ENCODE assay signal across 26 mouse cellular contexts in the genomic region with DNA sequence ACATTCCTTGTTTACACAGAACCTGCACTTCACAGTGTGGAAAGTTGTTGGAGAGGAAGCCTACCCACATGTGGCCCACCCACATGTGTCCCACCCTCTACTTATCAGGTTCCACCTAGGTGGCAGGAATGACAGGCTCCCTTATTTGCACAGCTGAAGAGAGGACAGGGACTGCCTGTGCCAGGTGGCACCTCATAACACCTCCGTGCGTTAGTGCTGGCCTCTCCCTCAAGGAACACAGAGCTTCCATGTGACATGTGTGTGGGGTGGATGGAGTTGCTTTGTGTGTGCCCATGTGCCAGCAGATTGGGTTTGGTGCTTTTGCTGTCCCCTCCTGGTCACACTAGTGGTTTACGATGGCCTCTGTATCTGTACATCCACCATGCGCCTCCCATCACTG. TPM values are rescaled to one million over a fixed set of nuclear protein-coding genes. Genes with fewer than 3 reads are reported as not detected.
A peak's percentile ranks its signal among the peaks of the same experiment; 100 is the strongest.
DNase-seq lines count a peak whose midpoint lies in the region; ATAC-seq lines count a peak whose summit lies in the region.
"Had no signal": no experiment of that assay in that cellular context is flagged by ENCODE, and none has a peak within 500 bp of the region (broad histone marks: within the 10 kb centered on the region; RNA-seq: fewer than 3 reads in every experiment).

No protein-coding gene starts in this region.

- WGBS in intestine, embryonic 16.5 days = 77% methylated on average over 4 of the region's 4 CpGs
- WGBS in intestine, embryonic 15.5 days = 80% methylated on average over 4 of the region's 4 CpGs
- WGBS in lung, embryonic 16.5 days = 70% methylated on average over 4 of the region's 4 CpGs
- WGBS in stomach, embryonic 16.5 days = 79% methylated on average over 4 of the region's 4 CpGs
- WGBS in heart, embryonic 12.5 days = 85% methylated on average over 4 of the region's 4 CpGs

- no peaks in the 10 kb centered on the region for H3K27me3 ChIP-seq in intestine, embryonic 16.5 days (replicated peaks; ENCODE audit: control insufficient read depth, insufficient read depth, low read length)
- no peaks in the 10 kb centered on the region for H3K27me3 ChIP-seq in intestine, embryonic 15.5 days (replicated peaks)
- H3K27me3 ChIP-seq in lung, embryonic 16.5 days (ENCODE audit: control insufficient read depth, insufficient read depth, low read depth, low read length) = no peaks in the 10 kb centered on the region
- no peaks in the 10 kb centered on the region for H3K27me3 ChIP-seq in stomach, embryonic 16.5 days (ENCODE audit: control insufficient read depth, insufficient read depth, low read length)
- no peaks in the 10 kb centered on the region for H3K27me3 ChIP-seq in heart, embryonic 12.5 days (replicated peaks)
- H3K27me3 ChIP-seq: embryonic facial prominence, embryonic 12.5 days; embryonic facial prominence, embryonic 15.5 days; heart, embryonic 15.5 days; hindbrain, embryonic 13.5 days had no signal

- peak; percentile 44 for ATAC-seq in intestine, embryonic 16.5 days
- no peak for ATAC-seq in intestine, embryonic 15.5 days
- peak; percentile 47; the same call in 1 of the 2 replicates for ATAC-seq in lung, embryonic 16.5 days (ENCODE audit: low read depth)
- ATAC-seq in stomach, embryonic 16.5 days (ENCODE audit: insufficient read depth, low FRiP score) = peak; percentile 15; the same call in 1 of the 2 replicates
- no peak for ATAC-seq in heart, embryonic 12.5 days (ENCODE audit: insufficient number of reproducible peaks, low FRiP score)
- ATAC-seq: activated CD4-positive, CD25-positive, alpha-beta regulatory T cell, adult 4 months; forebrain, embryonic 14.5 days; forebrain, postnatal 0 days had no signal

- no peak overlapping the region for H3K9ac ChIP-seq in intestine, embryonic 16.5 days (ENCODE audit: low read depth, low read length)
- H3K9ac ChIP-seq in intestine, embryonic 15.5 days = no peak overlapping the region
- H3K9ac ChIP-seq in lung, embryonic 16.5 days (ENCODE audit: low read length) = no peak overlapping the region
- H3K9ac ChIP-seq in stomach, embryonic 16.5 days (ENCODE audit: low read length) = no peak overlapping the region
- no peak overlapping the region for H3K9ac ChIP-seq in heart, embryonic 12.5 days
- H3K9ac ChIP-seq: embryonic facial prominence, embryonic 12.5 days; embryonic facial prominence, embryonic 15.5 days; forebrain, postnatal 0 days; heart, embryonic 15.5 days; hindbrain, embryonic 13.5 days had no signal

- H3K36me3 ChIP-seq in intestine, embryonic 16.5 days (ENCODE audit: control insufficient read depth, insufficient read depth, low read length) = no peaks in the 10 kb centered on the region
- no peaks in the 10 kb centered on the region for H3K36me3 ChIP-seq in intestine, embryonic 15.5 days
- H3K36me3 ChIP-seq in lung, embryonic 16.5 days (ENCODE audit: control insufficient read depth, insufficient read depth, low read length) = no peaks in the 10 kb centered on the region
- no peaks in the 10 kb centered on the region for H3K36me3 ChIP-seq in stomach, embryonic 16.5 days (ENCODE audit: control insufficient read depth, insufficient read depth, low read length)
- H3K36me3 ChIP-seq in heart, embryonic 12.5 days = no peaks in the 10 kb centered on the region
- H3K36me3 ChIP-seq: embryonic facial prominence, embryonic 12.5 days; embryonic facial prominence, embryonic 15.5 days; heart, embryonic 15.5 days; hindbrain, embryonic 10.5 days; hindbrain, embryonic 13.5 days had no signal

- no peak for DNase-seq in lung, postnatal 14 days
- no peak for DNase-seq in left cerebral cortex, postnatal 10 days (ENCODE audit: extremely low spot score in 1 of 2, low spot score in 2 of 2)
- DNase-seq: adrenal gland, adult 8-10 months; adrenal gland, postnatal 25 days; cerebellum, adult 11-12 months; cerebellum, adult 8-10 months; cerebellum, postnatal 14 days; forebrain, postnatal 0 days; gastrocnemius, adult 2 months; gastrocnemius, postnatal 14 days; heart, adult 11 months; heart, postnatal 10 days; heart, postnatal 36 days had no signal

- no peaks in the 10 kb centered on the region for H3K9me3 ChIP-seq in intestine, embryonic 16.5 days (ENCODE audit: control insufficient read depth, low read length)
- H3K9me3 ChIP-seq in intestine, embryonic 15.5 days = no peaks in the 10 kb centered on the region
- H3K9me3 ChIP-seq in lung, embryonic 16.5 days (ENCODE audit: control insufficient read depth, low read length) = no peaks in the 10 kb centered on the region
- no peaks in the 10 kb centered on the region for H3K9me3 ChIP-seq in stomach, embryonic 16.5 days (replicated peaks; ENCODE audit: control insufficient read depth, low read length)
- no peaks in the 10 kb centered on the region for H3K9me3 ChIP-seq in heart, embryonic 12.5 days (replicated peaks)
- H3K9me3 ChIP-seq: embryonic facial prominence, embryonic 12.5 days; embryonic facial prominence, embryonic 15.5 days; heart, embryonic 15.5 days; hindbrain, embryonic 10.5 days; hindbrain, embryonic 13.5 days had no signal

- H3K4me2 ChIP-seq in intestine, embryonic 16.5 days (ENCODE audit: low read depth, low read length) = no peak overlapping the region
- no peak overlapping the region for H3K4me2 ChIP-seq in intestine, embryonic 15.5 days (replicated peaks)
- no peak overlapping the region for H3K4me2 ChIP-seq in lung, embryonic 16.5 days (ENCODE audit: low read depth, low read length)
- no peak overlapping the region for H3K4me2 ChIP-seq in stomach, embryonic 16.5 days (ENCODE audit: low read depth, low read length)
- no peak overlapping the region for H3K4me2 ChIP-seq in heart, embryonic 12.5 days
- H3K4me2 ChIP-seq: embryonic facial prominence, embryonic 12.5 days; embryonic facial prominence, embryonic 15.5 days; heart, embryonic 11.5 days; heart, embryonic 15.5 days; hindbrain, embryonic 13.5 days had no signal

- H3K4me1 ChIP-seq in intestine, embryonic 16.5 days (ENCODE audit: control insufficient read depth, insufficient read depth, low read length) = no peaks in the 10 kb centered on the region
- H3K4me1 ChIP-seq in intestine, embryonic 15.5 days (replicated peaks) = no peaks in the 10 kb centered on the region
- H3K4me1 ChIP-seq in lung, embryonic 16.5 days (replicated peaks; ENCODE audit: control insufficient read depth, insufficient read depth, low read length) = peaks cover 5% of the 10 kb centered on the region; the same call in 1 of the 2 replicates
- peaks cover 11% of the 10 kb centered on the region; the same call in 1 of the 2 replicates for H3K4me1 ChIP-seq in stomach, embryonic 16.5 days (ENCODE audit: control insufficient read depth, insufficient read depth, low read length)
- H3K4me1 ChIP-seq in heart, embryonic 12.5 days (replicated peaks) = peaks cover 18% of the 10 kb centered on the region
- H3K4me1 ChIP-seq: embryonic facial prominence, embryonic 12.5 days; embryonic facial prominence, embryonic 15.5 days; hindbrain, embryonic 10.5 days; hindbrain, embryonic 13.5 days had no signal

- no peak overlapping the region for H3K4me3 ChIP-seq in intestine, embryonic 16.5 days (ENCODE audit: low read length)
- no peak overlapping the region for H3K4me3 ChIP-seq in intestine, embryonic 15.5 days (replicated peaks)
- no peak overlapping the region for H3K4me3 ChIP-seq in lung, embryonic 16.5 days (ENCODE audit: low read length)
- H3K4me3 ChIP-seq in stomach, embryonic 16.5 days (replicated peaks; ENCODE audit: low read length) = no peak overlapping the region
- H3K4me3 ChIP-seq in heart, embryonic 12.5 days = no peak overlapping the region
- H3K4me3 ChIP-seq: embryonic facial prominence, embryonic 12.5 days; embryonic facial prominence, embryonic 15.5 days; gastrocnemius, adult 2 months; heart, embryonic 15.5 days; hindbrain, embryonic 10.5 days; hindbrain, embryonic 13.5 days had no signal

- H3K27ac ChIP-seq in intestine, embryonic 16.5 days (ENCODE audit: low read length) = no peak overlapping the region
- H3K27ac ChIP-seq in intestine, embryonic 15.5 days = no peak overlapping the region
- H3K27ac ChIP-seq in lung, embryonic 16.5 days (ENCODE audit: low read length) = no peak overlapping the region
- H3K27ac ChIP-seq in stomach, embryonic 16.5 days (ENCODE audit: low read length) = peak overlapping the region; percentile 86
- no peak overlapping the region for H3K27ac ChIP-seq in heart, embryonic 12.5 days (ENCODE audit: poor library complexity, severe bottlenecking)
- H3K27ac ChIP-seq: embryonic facial prominence, embryonic 12.5 days; embryonic facial prominence, embryonic 15.5 days; gastrocnemius, adult 2 months; heart, embryonic 15.5 days; hindbrain, embryonic 10.5 days; hindbrain, embryonic 13.5 days had no signal

- intact Hi-C loops in left cerebral cortex, postnatal 10 days (cut with DNase I) = no loop called here

RNA-seq across cellular contexts. Expression of a gene that starts 43.4 kb away (rescaled TPM):
- 17.0 and 18.4 TPM in 2 replicates for polyA plus RNA-seq in intestine, embryonic 16.5 days (2015; fragmentation: Nextera tagmentation; extraction: Ambion mirVana)
- 13.4 and 13.6 TPM in 2 replicates for polyA plus RNA-seq in intestine, embryonic 15.5 days (2015; fragmentation: Nextera tagmentation; extraction: Ambion mirVana)
- 10.0 and 11.9 TPM in 2 replicates for polyA plus RNA-seq in lung, embryonic 16.5 days (2015; fragmentation: Nextera tagmentation; extraction: Ambion mirVana)
- polyA plus RNA-seq in stomach, embryonic 16.5 days (2015; fragmentation: Nextera tagmentation; extraction: Ambion mirVana) = 116 and 154 TPM in 2 replicates
- 10 to 100 TPM; 10.3 to 12.7 TPM for total RNA-seq in left cerebral cortex, postnatal 10 days (2021)
- 61.0 and 66.2 TPM in 2 replicates for polyA plus RNA-seq in heart, embryonic 12.5 days (2016; fragmentation: Nextera tagmentation; extraction: Ambion mirVana)

Comparison
In these comparisons a context has a peak if more than half of its experiments do, and no peak if none do; other contexts are left out.
1. ATAC-seq: peak in intestine, embryonic 16.5 days (single experiment), lung, embryonic 16.5 days (single experiment) and stomach, embryonic 16.5 days (single experiment); none in intestine, embryonic 15.5 days (single experiment) and heart, embryonic 12.5 days (single experiment).